Mouse (Mus musculus): ENCODE measurements at regions not wholly inside any gene's neighbourhood (a gene's known extent, or its start where the extent isn't known, plus 50 kb on each side); places are given as distances from the start of the nearest gene placed in this dataset.

DNA sequence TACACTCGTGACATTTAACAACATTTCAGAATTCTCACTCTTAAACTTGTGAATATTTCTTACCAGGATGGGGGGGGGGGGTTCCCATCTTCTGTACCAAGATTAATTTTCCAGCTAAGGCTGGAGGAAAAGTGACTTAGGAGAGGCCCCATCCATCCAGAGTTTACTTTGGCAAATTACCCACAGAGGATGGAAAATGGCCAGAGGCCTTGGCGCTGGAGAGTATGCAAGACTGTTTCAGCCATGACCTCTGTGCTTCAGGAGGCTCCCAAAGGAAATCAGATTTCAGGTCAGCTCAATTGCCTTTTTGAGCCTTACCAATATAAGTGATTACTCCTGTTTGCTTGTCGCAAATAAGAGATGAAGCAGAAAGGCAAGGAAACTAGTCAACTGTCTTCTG is 143.4 kb upstream of the F930015N05Rik start:
- no peak for ATAC-seq (ENCODE audit: extremely low read depth, insufficient number of reproducible peaks, low FRiP score, poor library complexity, severe bottlenecking)

GRCm38 (mm10) chr11:64586056-64586455 is 149.6 kb upstream of the F930015N05Rik start:
- no peak for ATAC-seq (ENCODE audit: extremely low read depth, insufficient number of reproducible peaks, low FRiP score, poor library complexity, severe bottlenecking)

DNA sequence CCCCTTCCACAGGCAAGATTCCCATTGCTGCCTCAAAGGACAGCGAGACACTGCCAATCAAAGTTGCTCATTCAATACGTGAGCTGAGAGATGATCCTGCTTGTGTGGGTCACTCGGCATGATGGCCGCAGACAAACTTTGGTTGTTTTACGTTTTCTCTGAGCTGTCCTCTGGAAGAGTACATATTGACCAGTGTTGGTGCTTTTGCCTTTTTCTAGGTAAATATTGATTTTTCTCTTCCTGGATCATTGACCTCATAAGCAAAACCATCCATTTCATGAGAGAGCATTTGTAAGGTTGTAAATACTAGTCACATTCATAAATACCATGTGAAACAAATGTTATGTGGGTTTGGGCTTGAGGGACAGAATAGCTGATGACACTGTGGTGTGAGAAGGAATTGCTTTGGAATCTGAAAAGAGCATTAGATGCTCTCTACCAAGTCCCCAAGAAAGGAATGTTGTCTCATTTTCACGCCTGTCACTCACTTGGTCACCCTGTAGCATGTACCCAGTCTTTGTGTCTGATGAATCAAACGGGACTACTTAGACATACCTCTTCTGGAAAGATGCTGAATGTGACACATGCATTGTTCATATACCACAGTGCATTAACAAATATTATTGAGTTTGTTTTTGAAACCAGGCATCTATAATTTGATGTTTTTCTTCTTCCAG is 150.7 kb upstream of the F930015N05Rik start:
- ATAC-seq (ENCODE audit: extremely low read depth, insufficient number of reproducible peaks, low FRiP score, poor library complexity, severe bottlenecking), result no peak

- no peak for ATAC-seq (ENCODE audit: extremely low read depth, insufficient number of reproducible peaks, low FRiP score, poor library complexity, severe bottlenecking)
These were observed 151.5 kb upstream of the F930015N05Rik start for GRCm38 (mm10) chr11:64587751-64588600.

DNA sequence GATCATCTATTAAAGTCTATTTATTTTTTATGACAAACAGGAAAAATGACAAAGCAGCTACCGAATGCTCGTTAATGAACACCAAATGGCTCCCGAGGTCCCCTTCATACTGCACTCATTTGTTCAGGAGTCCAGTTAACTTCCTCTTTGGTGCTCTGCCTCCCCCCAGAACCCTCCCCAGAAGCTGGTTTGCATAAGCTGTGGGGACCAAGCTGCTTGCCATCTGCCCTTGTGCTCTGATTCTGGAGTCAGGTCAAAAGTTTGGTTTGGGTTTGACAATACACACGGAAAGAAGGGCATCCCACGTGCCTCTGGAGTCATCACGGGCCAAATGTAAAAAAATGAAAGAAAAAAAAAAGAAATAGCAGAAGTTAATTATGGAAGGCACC is 152.1 kb upstream of the F930015N05Rik start:
- ATAC-seq (ENCODE audit: extremely low read depth, insufficient number of reproducible peaks, low FRiP score, poor library complexity, severe bottlenecking), result no peak

DNA sequence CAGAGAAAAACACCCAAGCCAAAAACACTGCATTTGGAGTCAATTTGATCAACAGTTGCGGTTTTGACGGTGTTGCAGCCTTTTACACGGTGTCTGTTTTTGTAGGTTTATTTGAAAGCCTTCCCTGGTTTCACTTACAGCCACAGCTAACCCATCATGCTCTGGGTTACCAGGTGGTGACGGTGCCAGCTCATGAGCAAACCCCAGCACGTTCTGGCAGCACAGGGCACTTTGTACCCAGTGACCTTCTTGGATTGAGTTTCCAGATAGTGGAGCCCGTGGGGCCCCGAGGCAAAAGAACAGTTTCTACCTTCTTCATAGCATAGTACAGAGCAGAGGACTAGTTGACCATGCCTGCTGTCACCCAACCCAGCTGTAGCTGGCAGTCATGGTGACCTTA is 152.6 kb upstream of the F930015N05Rik start:
- no peak for ATAC-seq (ENCODE audit: extremely low read depth, insufficient number of reproducible peaks, low FRiP score, poor library complexity, severe bottlenecking)

GRCm38 (mm10) chr11:64590091-64590490 is 153.6 kb upstream of the F930015N05Rik start:
- no peak for ATAC-seq (ENCODE audit: extremely low read depth, insufficient number of reproducible peaks, low FRiP score, poor library complexity, severe bottlenecking)

DNA sequence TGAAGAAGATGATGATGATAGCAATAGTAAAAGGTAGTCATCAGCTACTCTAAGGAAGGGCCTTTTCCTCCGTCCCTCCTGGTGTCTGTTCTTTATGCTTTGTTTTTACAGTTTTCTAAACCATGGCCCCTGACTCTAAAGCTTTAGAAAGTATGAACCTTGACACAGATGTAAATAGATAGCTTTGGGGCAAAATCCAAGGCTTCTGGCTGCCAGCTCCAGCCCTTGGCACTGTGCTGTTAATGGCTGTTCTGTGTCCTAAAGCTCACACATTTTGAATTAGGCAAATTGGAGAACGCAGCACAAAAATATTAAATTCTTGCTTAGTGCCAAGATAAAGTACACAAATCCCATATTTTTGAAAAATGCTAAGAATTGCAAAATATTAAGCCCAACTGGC is 155.8 kb upstream of the F930015N05Rik start:
- ATAC-seq (ENCODE audit: extremely low read depth, insufficient number of reproducible peaks, low FRiP score, poor library complexity, severe bottlenecking), result no peak

DNA sequence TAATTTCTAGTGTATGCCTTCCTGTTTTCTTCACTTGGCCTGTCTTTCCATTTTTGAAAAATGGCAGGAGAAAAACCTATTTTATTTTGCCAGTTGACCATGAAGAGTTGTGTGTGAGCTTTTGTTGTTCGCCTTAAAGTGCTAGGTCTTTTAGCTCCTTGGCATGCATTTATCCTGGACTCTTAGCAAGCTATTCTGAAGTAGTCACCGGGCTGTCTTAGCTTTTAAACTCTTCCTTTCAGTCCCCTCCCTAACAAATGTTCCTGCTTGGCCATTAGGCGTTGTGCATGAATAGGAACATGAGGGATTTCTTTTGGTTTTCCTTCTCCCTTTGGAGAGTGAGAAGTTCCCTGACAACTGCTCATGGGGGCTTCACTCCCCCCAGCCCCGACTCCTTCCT is 160.9 kb upstream of the F930015N05Rik start:
- ATAC-seq (ENCODE audit: extremely low read depth, insufficient number of reproducible peaks, low FRiP score, poor library complexity, severe bottlenecking), result no peak

GRCm38 (mm10) chr11:64599178-64599577 is 162.7 kb upstream of the F930015N05Rik start:
- no peak for ATAC-seq (ENCODE audit: extremely low read depth, insufficient number of reproducible peaks, low FRiP score, poor library complexity, severe bottlenecking)

DNA sequence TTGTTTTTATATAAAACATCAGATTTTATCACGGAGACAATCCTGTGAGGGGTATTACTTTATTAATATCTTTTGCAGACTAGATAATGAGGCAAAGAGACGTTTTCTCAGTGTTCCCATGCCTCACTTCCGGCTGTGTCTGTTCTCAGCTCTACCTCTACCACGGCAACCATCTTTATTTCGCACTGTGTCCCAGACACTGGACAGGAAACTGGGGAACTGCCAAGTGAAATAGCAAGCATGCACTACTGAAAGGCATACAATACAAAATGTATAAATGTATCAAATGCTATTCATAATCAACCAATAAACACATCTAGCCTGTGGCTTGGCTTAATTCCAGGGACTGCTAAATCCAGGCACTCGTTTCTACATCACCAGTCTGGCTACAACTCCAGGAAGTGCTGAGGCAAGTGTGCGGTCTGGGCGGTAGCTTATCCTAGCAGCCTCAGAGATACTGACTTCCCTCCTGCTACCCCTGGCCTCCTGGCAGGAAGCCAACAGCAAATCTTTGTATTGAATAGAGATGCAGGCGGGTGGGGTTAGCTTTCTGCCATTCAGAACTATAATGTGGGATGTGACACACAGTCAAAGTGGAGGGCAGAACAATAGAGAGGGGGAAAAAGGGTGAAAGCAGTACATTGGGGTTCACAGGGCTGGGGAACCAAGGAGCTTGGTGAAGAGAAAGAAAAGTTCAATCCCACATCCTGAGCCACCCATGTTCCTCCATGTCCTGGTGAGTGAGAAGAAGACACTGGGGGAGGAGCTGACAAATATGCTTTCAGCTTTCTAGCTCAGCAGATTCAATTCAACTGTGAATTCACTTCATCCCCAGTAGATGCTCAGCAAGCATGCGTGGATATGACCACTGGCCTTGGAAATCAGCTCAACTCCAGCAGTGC is 164.0 kb upstream of the F930015N05Rik start:
- ATAC-seq (ENCODE audit: extremely low read depth, insufficient number of reproducible peaks, low FRiP score, poor library complexity, severe bottlenecking), result no peak

DNA sequence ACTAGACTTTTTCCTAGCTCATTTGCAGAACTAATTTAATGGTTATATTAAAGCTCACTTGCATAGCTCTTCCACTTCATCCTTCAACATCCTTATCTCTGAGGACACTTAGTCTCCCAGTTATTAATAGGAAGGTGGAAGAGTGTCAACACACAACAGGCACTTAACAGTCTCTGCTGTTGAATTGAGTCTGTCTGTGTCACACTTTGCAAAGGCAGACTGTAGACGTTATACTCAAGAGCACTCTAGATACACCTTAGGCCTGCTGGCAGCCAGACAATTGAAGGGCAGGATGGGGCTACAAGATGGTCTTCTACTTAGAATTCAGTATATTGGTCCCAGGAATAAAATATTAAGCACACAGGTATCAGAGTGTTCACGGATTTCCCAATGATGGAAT is 172.6 kb upstream of the F930015N05Rik start:
- ATAC-seq (ENCODE audit: extremely low read depth, insufficient number of reproducible peaks, low FRiP score, poor library complexity, severe bottlenecking), result no peak

- no peak for ATAC-seq (ENCODE audit: extremely low read depth, insufficient number of reproducible peaks, low FRiP score, poor library complexity, severe bottlenecking)
These were observed 174.3 kb upstream of the F930015N05Rik start for GRCm38 (mm10) chr11:64610724-64611123.

- ATAC-seq (ENCODE audit: extremely low read depth, insufficient number of reproducible peaks, low FRiP score, poor library complexity, severe bottlenecking), result no peak
These were observed 178.7 kb upstream of the F930015N05Rik start for GRCm38 (mm10) chr11:64615140-64615539.

DNA sequence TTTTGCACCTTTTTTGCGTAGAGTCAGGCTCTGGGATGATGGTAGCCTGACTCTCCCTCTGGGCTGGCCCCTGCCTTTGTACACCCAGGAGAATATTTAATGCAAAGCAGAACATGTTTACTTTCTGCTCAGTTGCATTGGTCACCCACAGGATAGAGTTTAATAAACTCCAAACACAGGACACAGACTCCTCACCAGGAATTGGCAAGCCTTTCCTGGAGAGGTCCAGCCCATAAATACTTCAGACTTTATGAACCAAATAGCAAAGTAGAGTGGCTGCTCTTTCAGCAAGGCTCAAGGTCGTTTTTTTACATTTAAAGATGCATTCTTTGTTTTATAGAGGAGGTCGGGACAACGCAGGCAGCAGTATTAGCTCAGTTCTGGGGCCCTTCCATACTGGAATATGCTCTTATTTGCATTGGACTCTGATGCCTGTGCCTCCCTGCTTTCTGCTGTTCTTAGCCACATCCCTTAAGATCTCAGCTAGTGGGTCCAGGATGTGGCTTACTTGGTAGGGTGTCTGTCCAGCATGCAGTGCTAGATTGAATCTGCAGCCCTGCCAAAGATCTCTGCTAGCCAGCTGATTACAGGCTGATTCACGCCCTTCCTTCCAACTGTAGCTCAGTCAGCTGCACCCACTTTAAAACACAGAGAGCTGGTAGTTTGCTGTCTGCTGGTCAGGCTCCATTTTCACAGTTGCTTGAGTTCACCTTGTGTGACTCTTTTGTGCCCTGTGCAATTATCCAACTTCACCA is 182.4 kb upstream of the F930015N05Rik start:
- ATAC-seq (ENCODE audit: extremely low read depth, insufficient number of reproducible peaks, low FRiP score, poor library complexity, severe bottlenecking), result no peak

DNA sequence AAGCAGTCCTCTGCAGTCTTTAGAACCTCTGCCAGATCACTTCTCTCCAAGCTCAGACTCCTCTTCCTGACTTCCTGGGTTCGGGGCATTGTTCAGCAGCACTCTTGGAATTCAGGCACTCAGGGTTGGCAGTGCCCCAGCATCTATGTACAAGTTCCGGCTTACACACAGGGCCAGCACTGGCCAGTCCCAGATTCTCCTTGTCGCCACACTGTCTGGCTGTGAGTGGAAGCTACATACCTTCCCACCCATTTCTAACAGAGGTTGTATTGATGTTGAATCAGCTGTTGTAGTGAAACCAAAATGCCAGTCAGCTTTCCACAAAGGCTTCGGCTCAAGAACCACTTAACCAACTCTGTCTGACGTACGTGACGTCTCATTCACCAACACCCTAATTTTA is 190.7 kb upstream of the F930015N05Rik start:
- ATAC-seq (ENCODE audit: extremely low read depth, insufficient number of reproducible peaks, low FRiP score, poor library complexity, severe bottlenecking), result no peak

GRCm38 (mm10) chr11:64640947-64641346 is 204.5 kb upstream of the F930015N05Rik start:
- ATAC-seq (ENCODE audit: extremely low read depth, insufficient number of reproducible peaks, low FRiP score, poor library complexity, severe bottlenecking), result no peak

DNA sequence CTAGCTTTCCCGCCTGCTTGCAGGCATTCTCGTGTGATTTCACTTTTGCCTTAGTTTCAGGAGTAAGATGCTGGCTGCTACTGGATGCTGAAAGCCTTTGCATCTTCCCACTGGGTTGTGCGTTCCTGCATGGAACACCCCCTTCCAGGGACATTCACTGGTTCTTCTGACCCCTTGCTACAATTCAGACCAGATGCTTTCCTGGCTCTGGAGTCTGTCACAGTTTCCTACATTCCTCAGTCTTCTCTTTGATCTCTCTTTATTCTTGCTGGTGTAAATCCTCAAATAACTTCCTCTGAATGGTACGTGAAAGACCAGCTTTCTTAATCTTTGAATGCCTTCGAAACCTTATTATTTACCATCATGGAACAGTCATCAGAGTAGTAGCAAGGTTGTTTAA is 206.7 kb upstream of the F930015N05Rik start:
- ATAC-seq (ENCODE audit: extremely low read depth, insufficient number of reproducible peaks, low FRiP score, poor library complexity, severe bottlenecking), result no peak

DNA sequence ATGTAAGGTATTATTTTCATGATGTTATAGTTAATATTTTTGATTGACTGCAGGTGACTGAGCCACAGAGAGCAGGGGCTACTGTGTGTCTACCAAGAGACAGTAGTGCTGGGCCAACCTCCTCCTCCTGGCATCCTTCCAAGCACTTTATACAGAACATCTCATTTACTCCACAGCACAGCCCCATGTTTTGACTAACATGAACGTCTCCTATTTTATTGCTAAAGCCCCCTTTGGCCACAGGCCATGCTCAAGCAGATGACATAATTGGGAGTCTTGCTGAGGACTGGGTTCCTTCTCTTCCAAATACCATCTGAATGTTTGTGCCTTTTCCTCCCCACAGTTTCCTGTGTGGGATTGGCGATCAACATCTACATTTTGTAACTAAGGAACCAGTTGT is 211.5 kb upstream of the F930015N05Rik start:
- no peak for ATAC-seq (ENCODE audit: extremely low read depth, insufficient number of reproducible peaks, low FRiP score, poor library complexity, severe bottlenecking)

Data from neutrophil, adult 5-6 weeks (primary cell).